Mouse (Mus musculus) hindlimb bud, embryonic 11.5 days (tissue): ENCODE measurements around the gene Adamts18.

Source experiments
- DNase-seq: peaks from one replicate; pipeline ENCODE4 v3.0.0-alpha.2; 2012; ENCODE audit warnings: low read depth, low spot score; ENCODE audit errors: extremely low spot score

Adamts18 gene

DNA sequence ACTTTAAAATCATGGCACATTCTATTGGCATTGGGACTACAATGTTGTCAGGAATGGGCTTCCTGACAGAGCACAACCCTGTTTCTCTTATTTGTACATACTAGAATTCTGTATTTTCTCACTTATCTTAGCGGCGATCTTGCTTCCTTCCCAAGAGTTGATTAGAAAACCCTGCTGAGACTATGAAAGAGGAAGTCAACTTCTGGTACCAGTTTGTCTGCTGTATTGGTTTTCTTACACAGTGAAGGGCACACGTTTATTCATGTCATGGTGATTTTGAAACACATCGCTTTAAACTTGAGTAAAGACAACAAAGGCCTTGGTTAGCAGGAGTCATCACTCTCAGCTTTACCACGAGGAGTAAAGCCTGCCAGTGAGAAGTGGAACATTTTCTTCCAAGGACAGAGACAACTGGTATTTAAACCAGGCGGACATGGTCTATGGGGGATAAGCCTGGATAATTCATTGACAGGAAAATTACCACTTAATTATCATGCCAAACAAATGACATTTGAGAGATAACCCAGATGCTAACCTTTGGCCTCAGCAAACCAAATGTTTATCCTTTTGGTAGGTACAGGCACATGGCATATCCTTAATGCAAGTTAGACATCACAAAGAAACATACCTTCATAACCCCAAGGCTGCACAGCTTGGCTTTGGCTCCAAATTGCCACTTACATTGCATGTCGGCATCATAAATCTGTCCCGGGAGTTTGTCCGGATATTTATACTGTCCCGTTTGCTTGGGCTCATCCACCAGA, 84.8 kb downstream of the Adamts18 start:
- no peak for DNase-seq

- DNase-seq, result no peak
Observed at GRCm38 (mm10) chr8:113762101-113762500, 86.4 kb downstream of the Adamts18 start.

- no peak for DNase-seq
Observed at GRCm38 (mm10) chr8:113755866-113756265, 92.7 kb downstream of the Adamts18 start.

GRCm38 (mm10) chr8:113753153-113753552, 95.4 kb downstream of the Adamts18 start:
- no peak for DNase-seq

DNA sequence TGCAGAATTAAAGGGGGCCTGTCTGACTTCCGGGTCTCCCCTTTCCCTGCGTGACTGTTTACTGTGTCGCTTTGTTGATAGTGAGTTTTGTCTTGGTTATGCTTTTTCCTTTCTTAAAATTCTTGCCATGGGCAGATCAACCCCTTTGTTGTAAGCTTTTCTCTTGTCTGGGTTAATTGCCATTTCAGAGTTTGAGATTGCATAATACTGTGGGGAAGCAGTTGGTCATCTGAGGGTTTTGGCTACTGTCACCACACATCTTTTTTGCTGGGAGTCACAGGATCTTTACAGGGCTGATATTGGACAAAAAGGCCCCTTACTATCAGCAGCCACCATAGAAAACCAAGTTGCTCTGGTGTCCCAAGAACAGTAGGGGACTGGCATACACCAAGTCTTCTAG, 96.2 kb downstream of the Adamts18 start:
- DNase-seq, result no peak

GRCm38 (mm10) chr8:113735496-113736060, 113.0 kb downstream of the Adamts18 start:
- no peak for DNase-seq

GRCm38 (mm10) chr8:113725331-113725730, 123.2 kb downstream of the Adamts18 start:
- no peak for DNase-seq

DNA sequence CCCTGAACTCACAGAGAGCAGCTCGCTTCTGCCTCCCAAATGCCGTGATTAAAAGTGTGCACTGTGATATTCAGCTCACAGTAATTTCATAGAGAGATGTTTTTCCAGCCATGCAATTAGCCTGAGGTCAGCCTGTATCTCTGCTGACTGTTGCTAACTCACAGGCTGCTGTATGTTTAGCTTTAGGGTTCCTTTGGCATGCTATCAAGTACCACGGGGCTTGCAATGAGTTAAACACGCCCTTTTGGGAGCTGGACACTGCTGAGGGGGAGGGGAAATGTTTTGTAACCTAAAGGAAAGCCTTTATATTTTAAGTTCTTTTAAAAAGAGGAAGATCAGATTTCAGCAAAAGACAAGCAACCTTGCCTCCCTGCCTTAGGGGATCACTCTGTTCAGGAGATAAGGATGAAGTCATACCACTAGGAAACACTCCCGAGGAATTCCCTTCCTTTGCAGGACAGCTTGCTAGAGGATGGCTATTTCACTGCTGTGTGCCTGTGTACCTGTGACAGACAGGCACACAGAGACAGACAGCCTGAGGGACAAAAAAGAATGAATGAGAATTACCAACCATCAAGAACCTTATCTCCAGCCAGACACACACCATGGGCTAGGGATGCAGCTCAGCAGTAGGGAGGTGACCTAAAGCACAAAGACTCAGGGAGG, 124.5 kb downstream of the Adamts18 start:
- DNase-seq, result no peak

GRCm38 (mm10) chr8:113721459-113721858, 127.1 kb downstream of the Adamts18 start:
- peak; percentile 62 for DNase-seq

DNA sequence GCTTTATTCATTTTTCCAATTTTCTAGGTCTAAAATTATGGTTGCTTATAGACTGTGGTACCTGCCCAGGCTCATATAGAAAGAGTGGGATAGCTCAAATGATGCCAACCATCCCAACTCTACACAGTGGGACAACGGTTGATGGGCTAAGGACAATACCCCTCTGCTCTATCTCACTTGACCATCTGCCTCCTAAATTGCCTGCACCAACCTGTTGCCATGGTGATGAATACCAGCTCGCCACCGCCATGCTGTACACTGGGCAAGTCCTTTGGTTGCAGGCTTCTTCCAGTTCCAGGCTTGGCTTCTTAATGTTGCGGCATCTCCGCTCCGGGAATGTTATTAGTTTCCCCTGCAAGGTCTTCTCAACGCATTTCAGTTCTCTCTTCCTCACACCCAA, 143.6 kb downstream of the Adamts18 start:
- no peak for DNase-seq

GRCm38 (mm10) chr8:113691622-113692343, 156.8 kb downstream of the Adamts18 start:
- no peak for DNase-seq

GRCm38 (mm10) chr8:113688543-113688915, 160.0 kb downstream of the Adamts18 start:
- no peak for DNase-seq

GRCm38 (mm10) chr8:113687889-113688542, 160.5 kb downstream of the Adamts18 start:
- DNase-seq, result no peak

DNA sequence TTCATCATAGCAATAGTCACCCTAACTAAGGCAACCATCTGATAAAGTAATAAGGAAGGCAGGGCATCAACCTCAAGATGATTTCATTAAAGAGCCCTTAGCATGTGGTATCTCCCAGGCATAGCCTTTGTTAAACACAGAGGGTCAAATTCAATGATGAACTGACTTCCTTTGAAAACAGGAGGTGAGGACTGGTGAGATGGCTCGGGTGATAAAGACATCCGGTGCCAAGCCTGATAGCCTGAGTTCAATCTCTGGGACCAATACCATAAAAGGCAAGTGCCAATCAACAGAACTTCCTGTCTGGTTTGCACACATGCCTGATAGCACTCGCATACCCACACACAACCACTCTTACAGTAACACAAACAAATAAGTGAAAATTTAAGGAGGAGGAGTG, 169.2 kb downstream of the Adamts18 start:
- no peak for DNase-seq

DNA sequence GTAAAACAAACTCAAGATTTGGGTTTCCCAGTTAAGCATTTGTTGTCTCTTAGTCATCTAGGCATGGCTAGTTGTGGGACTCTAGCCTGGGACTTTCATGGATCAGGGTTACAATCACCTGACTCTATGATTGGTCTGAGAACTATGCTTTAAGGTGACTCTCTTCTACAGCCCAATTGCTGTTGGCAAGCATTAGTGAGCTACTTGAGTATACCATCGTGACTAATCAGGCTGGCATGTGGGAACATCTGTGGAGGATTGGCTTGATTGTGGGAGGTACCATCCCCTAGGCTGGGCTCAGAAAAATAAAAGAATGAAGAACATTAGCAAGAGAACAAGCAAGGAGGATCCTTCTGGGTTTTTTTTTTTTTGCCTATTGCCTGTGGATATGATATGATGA, 171.7 kb downstream of the Adamts18 start:
- DNase-seq, result no peak

GRCm38 (mm10) chr8:113675281-113675680, 173.3 kb downstream of the Adamts18 start:
- no peak for DNase-seq

DNA sequence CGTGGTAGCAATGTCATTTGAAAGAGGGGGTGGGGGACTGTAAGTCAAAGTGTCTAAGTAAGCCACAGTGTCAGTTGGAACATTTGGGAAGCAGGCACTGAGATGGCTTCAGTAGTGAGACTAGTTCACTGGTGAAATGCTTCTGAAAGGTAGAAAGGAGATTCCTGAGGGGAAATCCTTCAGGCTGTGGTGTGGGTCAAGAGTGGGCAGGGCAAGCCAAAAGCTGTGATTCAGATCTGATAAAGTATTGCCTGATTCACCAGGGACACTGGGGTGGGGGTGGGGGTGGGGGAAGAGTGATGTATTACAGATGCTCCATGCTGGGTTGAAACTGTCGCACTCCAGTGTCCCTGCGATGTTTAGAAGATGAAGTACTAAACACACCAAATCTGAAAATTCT, 173.9 kb downstream of the Adamts18 start:
- no peak for DNase-seq

GRCm38 (mm10) chr8:113673300-113673699, 175.2 kb downstream of the Adamts18 start:
- no peak for DNase-seq

- no peak for DNase-seq
Observed at GRCm38 (mm10) chr8:113672599-113673255, 175.8 kb downstream of the Adamts18 start.

DNA sequence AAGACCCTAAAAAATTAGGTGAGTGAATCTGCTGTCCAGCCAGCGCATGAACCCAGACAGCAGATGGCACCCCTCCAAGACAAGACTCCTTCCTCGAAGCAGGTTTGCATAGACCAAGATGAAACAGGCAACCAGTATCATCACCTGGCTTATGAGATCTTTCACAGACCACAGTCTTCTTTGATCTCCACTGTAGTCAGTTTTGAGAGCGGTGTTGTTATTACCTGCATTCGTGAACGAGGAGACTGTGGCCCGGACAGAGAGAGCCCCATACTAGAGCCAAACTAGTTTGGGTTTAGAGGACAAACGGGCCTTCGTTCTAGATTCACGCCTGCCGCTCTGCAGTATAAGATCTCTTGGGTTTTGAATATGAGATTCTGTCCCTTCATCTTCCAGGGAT, 178.6 kb downstream of the Adamts18 start:
- no peak for DNase-seq
